Mouse (Mus musculus): Measurements from ENCODE around the gene Plekho1.

The Plekho1 gene

DNA sequence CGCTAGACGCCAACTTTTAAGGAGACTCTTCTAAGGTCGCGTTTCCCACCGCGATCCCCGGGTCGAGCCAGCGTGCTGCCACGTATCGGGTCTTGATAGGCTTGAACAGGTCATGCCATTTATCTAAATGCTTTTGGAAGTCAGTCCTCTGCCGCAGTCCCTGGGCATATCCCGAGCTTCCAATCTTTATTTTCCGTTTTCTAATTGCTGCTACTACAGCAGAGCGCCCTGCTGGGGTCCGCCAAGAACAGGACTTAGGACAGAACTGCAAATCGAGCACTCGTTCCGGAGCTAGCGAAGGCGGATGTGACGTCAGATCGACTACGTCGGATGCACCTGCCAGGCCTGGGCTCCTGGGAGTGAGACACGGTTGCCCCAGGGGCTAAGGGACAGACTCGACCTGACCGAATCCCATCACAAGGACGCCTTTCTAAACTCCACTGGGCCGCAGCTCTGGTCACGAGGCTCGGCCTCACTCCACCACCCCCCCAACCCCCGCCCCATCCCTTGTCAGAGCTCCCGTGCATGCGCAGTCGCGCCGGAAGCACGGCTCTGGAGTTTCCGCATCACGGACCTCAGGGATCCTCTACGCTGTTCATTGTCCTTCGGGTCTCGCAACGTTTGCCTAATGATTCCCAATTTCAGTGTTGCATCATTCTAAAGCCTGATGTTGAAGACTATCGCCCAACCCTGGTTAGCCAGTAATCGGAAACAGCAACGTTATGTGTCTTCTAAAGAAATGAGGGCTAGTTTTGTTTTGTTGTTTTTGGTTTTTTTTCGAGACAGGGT, 44.8 kb downstream of the Plekho1 start:
- peak; percentile 66 to 83 for DNase-seq (ENCODE audit: low spot score in 2 of 2)

- no peak for DNase-seq (ENCODE audit: low spot score in 2 of 2)
These were observed 47.5 kb downstream of the Plekho1 start for GRCm38 (mm10) chr3:95948325-95948724.

GRCm38 (mm10) chr3:95945731-95946240, 50.0 kb downstream of the Plekho1 start:
- no peak for DNase-seq (ENCODE audit: low spot score in 2 of 2)

- DNase-seq (ENCODE audit: low spot score in 2 of 2) = no peak
These were observed 51.1 kb downstream of the Plekho1 start for GRCm38 (mm10) chr3:95944742-95945141.

DNA sequence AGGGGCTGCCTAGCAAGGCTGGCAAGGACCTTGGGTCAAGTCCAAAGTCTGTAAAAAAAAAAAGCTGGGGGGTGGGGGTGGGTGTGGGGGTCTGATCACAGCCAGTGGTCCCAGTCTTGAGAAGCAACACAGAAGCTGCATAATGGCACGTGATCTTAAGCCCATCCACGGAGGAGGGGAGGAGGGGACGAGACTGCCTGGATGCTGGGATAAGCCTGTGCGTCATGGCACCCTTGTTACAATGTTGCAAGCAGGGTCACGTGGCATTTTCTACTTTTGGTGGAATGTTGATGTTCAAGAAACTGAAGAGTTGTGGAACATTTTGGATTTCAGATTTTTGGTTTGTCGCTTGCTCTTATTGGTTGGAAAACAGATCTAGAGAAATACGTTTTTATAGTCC, 52.6 kb downstream of the Plekho1 start:
- no peak for DNase-seq (ENCODE audit: low spot score in 2 of 2)

GRCm38 (mm10) chr3:95942749-95943148, 53.1 kb downstream of the Plekho1 start:
- no peak for DNase-seq (ENCODE audit: low spot score in 2 of 2)

DNA sequence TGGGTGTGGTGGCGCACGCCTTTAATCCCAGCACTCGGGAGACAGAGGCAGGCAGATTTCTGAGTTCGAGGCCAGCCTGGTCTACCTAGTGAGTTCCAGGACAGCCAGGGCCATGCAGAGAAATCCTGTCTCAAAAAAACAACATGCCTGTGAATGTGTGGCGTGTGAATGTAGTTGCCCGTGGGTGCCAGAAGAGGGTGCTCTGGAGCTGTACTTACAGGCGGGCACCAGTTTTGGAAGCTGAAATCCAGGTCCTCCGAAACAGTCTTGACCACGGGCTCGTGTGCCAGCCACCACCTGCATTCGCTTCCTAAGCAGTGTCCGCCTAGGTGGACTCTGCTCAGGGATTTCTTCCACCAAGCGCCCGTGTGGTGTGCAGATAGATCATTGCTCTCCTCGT, 57.0 kb downstream of the Plekho1 start:
- no peak for DNase-seq (ENCODE audit: low spot score in 2 of 2)

Data from cerebellum, postnatal 4 days (tissue).